In the genomic region with DNA sequence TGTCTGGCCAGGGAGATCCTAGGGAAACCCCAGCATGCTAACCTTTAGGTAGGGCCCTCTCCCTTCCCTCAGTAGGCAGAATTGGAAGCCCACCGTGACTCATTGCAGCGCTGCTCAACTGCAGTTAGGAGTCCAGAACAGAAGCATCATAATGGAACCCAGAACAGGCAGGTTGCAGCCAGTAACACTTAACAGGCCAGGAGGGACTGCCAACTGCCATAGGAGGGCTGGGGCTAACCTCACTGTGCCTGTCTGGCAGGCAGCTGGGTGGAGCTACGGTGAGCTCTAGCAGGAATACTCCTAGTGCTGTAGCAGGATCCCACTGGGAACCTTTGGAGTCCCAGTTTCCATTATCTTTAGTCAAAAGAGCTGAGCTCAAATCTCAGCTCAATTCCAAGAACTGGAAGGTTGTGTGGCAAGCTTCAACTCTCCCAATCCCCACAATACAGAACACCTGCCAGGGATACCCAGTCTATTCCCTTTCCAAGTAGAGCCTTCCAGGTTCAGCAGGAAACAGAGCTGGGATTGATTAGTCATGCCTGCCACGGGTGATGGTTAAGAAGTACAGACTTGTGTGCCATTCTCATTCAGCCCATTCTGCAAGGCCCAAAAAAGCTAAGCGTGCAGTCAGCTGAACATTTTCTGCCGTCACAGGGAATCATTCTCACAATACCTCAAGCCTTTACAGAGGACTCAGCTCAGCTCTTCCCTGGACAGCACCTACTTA, we compare ENCODE assay signal across 27 mouse cellular contexts. TPM values are rescaled to one million over a fixed set of nuclear protein-coding genes. Genes with fewer than 3 reads are reported as not detected.
DNase-seq lines count a peak whose midpoint lies in the region; ATAC-seq and TF ChIP-seq lines count a peak whose summit lies in the region.
"Had no signal": no experiment of that assay in that cellular context is flagged by ENCODE, and none has a peak within 500 bp of the region (broad histone marks: within the 10 kb centered on the region; RNA-seq: fewer than 3 reads in every experiment).

No protein-coding gene starts in this region.

- H3K4me2 ChIP-seq in forebrain, postnatal 0 days (ENCODE audit: low read depth), result no peak overlapping the region
- H3K4me2 ChIP-seq: embryonic facial prominence, embryonic 12.5 days; heart, embryonic 13.5 days; hindbrain, embryonic 12.5 days; limb, embryonic 12.5 days; liver, embryonic 12.5 days; midbrain, embryonic 12.5 days; neural tube, embryonic 13.5 days had no signal

- WGBS in forebrain, embryonic 10.5 days, result 85% methylated on average over 6 of the region's 6 CpGs
- 74% methylated on average over 6 of the region's 6 CpGs for WGBS in forebrain, postnatal 0 days
- WGBS in limb, embryonic 10.5 days, result 89% methylated on average over 6 of the region's 6 CpGs

- H3K4me1 ChIP-seq in forebrain, embryonic 10.5 days, result peaks cover 93% of the 10 kb centered on the region
- H3K4me1 ChIP-seq in forebrain, postnatal 0 days (ENCODE audit: insufficient read depth), result peaks cover 10% of the 10 kb centered on the region
- peaks cover 76% of the 10 kb centered on the region for H3K4me1 ChIP-seq in limb, embryonic 10.5 days
- H3K4me1 ChIP-seq: liver, embryonic 12.5 days had no signal

- TF ChIP-seq POLR2A in brain, embryonic 14.5 days (IDR thresholded peaks at IDR 0.05; ENCODE audit: borderline replicate concordance, extremely low read depth, insufficient read depth, insufficient read length, poor library complexity, severe bottlenecking), result no peak

- no peak overlapping the region for H3K4me3 ChIP-seq in forebrain, embryonic 10.5 days
- no peak overlapping the region for H3K4me3 ChIP-seq in forebrain, postnatal 0 days (ENCODE audit: low read depth, low read length)
- no peak overlapping the region for H3K4me3 ChIP-seq in left cerebral cortex, adult 2 months
- no peak overlapping the region for H3K4me3 ChIP-seq in limb, embryonic 10.5 days
- H3K4me3 ChIP-seq: embryonic facial prominence, embryonic 12.5 days; heart, embryonic 13.5 days; hindbrain, embryonic 12.5 days; limb, embryonic 12.5 days; liver, embryonic 12.5 days; midbrain, embryonic 12.5 days; neural tube, embryonic 13.5 days had no signal

- TF ChIP-seq CTCF in forebrain, postnatal 0 days (IDR thresholded peaks at IDR 0.05; ENCODE audit: low read depth), result no peak
- no peak for TF ChIP-seq CTCF in left cerebral cortex, adult 2 months (IDR thresholded peaks at IDR 0.05)
- TF ChIP-seq CTCF in brain, embryonic 14.5 days (IDR thresholded peaks at IDR 0.05; ENCODE audit: borderline replicate concordance, extremely low read depth, insufficient read depth, insufficient read length), result no peak

- DNase-seq in forebrain, embryonic 10.5 days (ENCODE audit: extremely low spot score, low spot score), result no peak
- DNase-seq in forebrain, postnatal 0 days, result no peak
- DNase-seq in left cerebral cortex, adult 2 months (ENCODE audit: extremely low spot score in 1 of 2, low spot score in 2 of 2), result no peak
- DNase-seq in left cerebral cortex, adult 9 months (ENCODE audit: low spot score in 2 of 2), result no peak
- DNase-seq in brain, embryonic 14.5 days (ENCODE audit: low read depth), result peak; percentile 62
- DNase-seq in limb, embryonic 10.5 days (ENCODE audit: low spot score), result no peak
- no peak for DNase-seq in urinary bladder, postnatal 4 days (ENCODE audit: low spot score in 2 of 2)
- no peak for DNase-seq in thymus, postnatal 36 days
- DNase-seq: adrenal gland, adult 2 months; cerebellum, adult 18-20 months; cerebellum, postnatal 14 days; gastrocnemius, postnatal 14 days; heart, adult 11 months; heart, postnatal 14 days; kidney, adult 18-20 months; lung, adult 18-20 months; lung, postnatal 10 days; right cerebral cortex, postnatal 25 days; thymus, postnatal 14 days had no signal

- no peaks in the 10 kb centered on the region; the same call in 1 of the 2 replicates for H3K9me3 ChIP-seq in forebrain, embryonic 10.5 days
- no peaks in the 10 kb centered on the region for H3K9me3 ChIP-seq in forebrain, postnatal 0 days (ENCODE audit: low read length)
- no peaks in the 10 kb centered on the region for H3K9me3 ChIP-seq in limb, embryonic 10.5 days (replicated peaks)
- H3K9me3 ChIP-seq: embryonic facial prominence, embryonic 12.5 days; heart, embryonic 13.5 days; hindbrain, embryonic 12.5 days; liver, embryonic 12.5 days; neural tube, embryonic 13.5 days had no signal

- H3K27ac ChIP-seq in forebrain, embryonic 10.5 days, result peak overlapping the region; percentile 40; the same call in 1 of the 2 replicates
- H3K27ac ChIP-seq in forebrain, postnatal 0 days (ENCODE audit: low read depth, low read length), result no peak overlapping the region
- H3K27ac ChIP-seq in left cerebral cortex, adult 2 months, result 0 out of 2 replicates have a peak overlapping the region, but pooled peaks have one; percentile 11
- 0 out of 2 replicates have a peak overlapping the region, but pooled peaks have one; percentile 56 for H3K27ac ChIP-seq in limb, embryonic 10.5 days
- H3K27ac ChIP-seq: heart, embryonic 13.5 days; limb, embryonic 12.5 days; liver, embryonic 12.5 days had no signal

- intact Hi-C loops in left cerebral cortex, adult 2 months (cut with DNase I), result no loop called here

- peaks cover 99% of the 10 kb centered on the region for H3K27me3 ChIP-seq in forebrain, embryonic 10.5 days (ENCODE audit: poor library complexity, severe bottlenecking)
- H3K27me3 ChIP-seq in forebrain, postnatal 0 days (ENCODE audit: insufficient read depth, low read length), result no peaks in the 10 kb centered on the region
- H3K27me3 ChIP-seq in limb, embryonic 10.5 days (ENCODE audit: low read depth, poor library complexity, severe bottlenecking), result peaks cover 99% of the 10 kb centered on the region
- H3K27me3 ChIP-seq: embryonic facial prominence, embryonic 12.5 days had no signal

- H3K9ac ChIP-seq in forebrain, postnatal 0 days, result no peak overlapping the region
- H3K9ac ChIP-seq: embryonic facial prominence, embryonic 12.5 days; limb, embryonic 12.5 days; liver, embryonic 12.5 days; midbrain, embryonic 12.5 days had no signal

- no peak for ATAC-seq in forebrain, postnatal 0 days
- ATAC-seq: liver, embryonic 12.5 days had no signal

- no peaks in the 10 kb centered on the region for H3K36me3 ChIP-seq in forebrain, embryonic 10.5 days (replicated peaks)
- no peaks in the 10 kb centered on the region for H3K36me3 ChIP-seq in forebrain, postnatal 0 days (ENCODE audit: insufficient read depth)
- no peaks in the 10 kb centered on the region for H3K36me3 ChIP-seq in limb, embryonic 10.5 days
- H3K36me3 ChIP-seq: embryonic facial prominence, embryonic 12.5 days; heart, embryonic 13.5 days; hindbrain, embryonic 12.5 days; limb, embryonic 12.5 days; liver, embryonic 12.5 days; midbrain, embryonic 12.5 days; neural tube, embryonic 13.5 days had no signal

RNA-seq across cellular contexts. Expression of a gene that starts 46.6 kb away (rescaled TPM):
- 4.0 and 4.8 TPM in 2 replicates for polyA plus RNA-seq in forebrain, embryonic 10.5 days (2016; fragmentation: Nextera tagmentation; extraction: Ambion mirVana)
- total RNA-seq in forebrain, postnatal 0 days (2014; rRNA removed), result 8.1 and 8.8 TPM in 2 replicates
- 6.7 and 11.3 TPM in 2 replicates for polyA plus RNA-seq in forebrain, postnatal 0 days (2015; fragmentation: Nextera tagmentation; extraction: Ambion mirVana)
- 10 to 100 TPM; 41.4 to 43.0 TPM for total RNA-seq in left cerebral cortex, adult 2 months (2021)
- polyA plus RNA-seq in brain, embryonic 14.5 days (2012; rRNA removed), result 2.5 and 4.3 TPM in 2 replicates
- polyA plus RNA-seq in limb, embryonic 10.5 days (2016; fragmentation: Nextera tagmentation; extraction: Ambion mirVana), result 0.54 and 1.6 TPM in 2 replicates
- total RNA-seq: megakaryocyte progenitor cell, adult 5-6 weeks had no signal

RNA-seq across cellular contexts. Expression of a gene that starts 54.0 kb away (rescaled TPM):
- 275 and 280 TPM in 2 replicates for polyA plus RNA-seq in forebrain, embryonic 10.5 days (2016; fragmentation: Nextera tagmentation; extraction: Ambion mirVana)
- total RNA-seq in forebrain, postnatal 0 days (2014; rRNA removed), result 248 and 252 TPM in 2 replicates
- polyA plus RNA-seq in forebrain, postnatal 0 days (2015; fragmentation: Nextera tagmentation; extraction: Ambion mirVana), result 286 and 290 TPM in 2 replicates
- total RNA-seq in left cerebral cortex, adult 2 months (2021), result 100 to 1,000 TPM; 257 to 267 TPM
- polyA plus RNA-seq in brain, embryonic 14.5 days (2012; rRNA removed), result 209 and 213 TPM in 2 replicates
- 252 and 263 TPM in 2 replicates for polyA plus RNA-seq in limb, embryonic 10.5 days (2016; fragmentation: Nextera tagmentation; extraction: Ambion mirVana)
